Mouse (Mus musculus): ENCODE results near the gene Inka2. TPM values are rescaled to one million over a fixed set of nuclear protein-coding genes. Genes with fewer than 3 reads are reported as not detected.

Gene Inka2
- total and polyA plus RNA-seq, 3 experiments, result 0.39 to 0.61 TPM; not detected in 1

DNA sequence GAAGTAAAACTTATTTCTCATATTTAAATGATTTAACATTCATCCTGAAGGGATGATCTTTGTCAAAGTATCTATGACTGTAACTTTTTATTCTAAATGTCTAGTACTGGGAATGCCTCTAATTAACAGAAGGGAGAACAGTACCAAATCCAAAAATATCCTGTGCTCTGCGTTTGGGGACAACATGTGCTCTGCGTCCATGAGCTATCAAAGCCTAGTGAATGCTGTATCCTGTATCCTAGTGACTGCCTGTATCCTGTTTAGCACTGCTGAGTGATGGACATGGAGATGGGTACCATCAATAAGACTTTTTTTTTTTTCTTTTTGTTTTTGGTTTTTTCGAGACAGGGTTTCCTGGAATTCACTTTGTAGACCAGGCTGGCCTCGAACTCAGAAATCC lies 54.3 kb downstream of the Inka2 start:
- no peak for TF ChIP-seq CHD1 (IDR thresholded peaks at IDR 0.05; ENCODE audit: low read depth, low read length)
- no peak for TF ChIP-seq MXI1 (IDR thresholded peaks at IDR 0.05; ENCODE audit: low read depth, low read length)
- no peak for TF ChIP-seq GATA1 (IDR thresholded peaks at IDR 0.05; ENCODE audit: low read depth, low read length)
- no peak for TF ChIP-seq EP300 (IDR thresholded peaks at IDR 0.05; ENCODE audit: low read depth in 1 of 2, low read length in 2 of 2)
- TF ChIP-seq NRF1 (IDR thresholded peaks at IDR 0.05; ENCODE audit: insufficient read depth, low read depth, low read length, poor library complexity, severe bottlenecking), result no peak
- no peak for TF ChIP-seq USF1 (IDR thresholded peaks at IDR 0.05; ENCODE audit: low read depth, low read length)
- no peak for TF ChIP-seq TCF12 (IDR thresholded peaks at IDR 0.05; ENCODE audit: low read depth, low read length)
- no peak for TF ChIP-seq CTCF (IDR thresholded peaks at IDR 0.05 in 2 of 3, conservative IDR thresholded peaks at IDR 0.05 in 1 of 3; ENCODE audit: control insufficient read depth in 1 of 3, insufficient read depth in 1 of 3, low read depth in 2 of 3, low read length in 3 of 3, poor library complexity in 1 of 3, severe bottlenecking in 1 of 3)
- no peak for TF ChIP-seq ZNF384 (IDR thresholded peaks at IDR 0.05; ENCODE audit: low read depth, low read length)
- TF ChIP-seq HCFC1 (IDR thresholded peaks at IDR 0.05; ENCODE audit: low read depth, low read length), result no peak
- TF ChIP-seq MYB (IDR thresholded peaks at IDR 0.05; ENCODE audit: low read depth, low read length), result no peak
- no peak for TF ChIP-seq ETS1 (IDR thresholded peaks at IDR 0.05; ENCODE audit: low read depth, low read length)
- no peak for TF ChIP-seq CHD2 (IDR thresholded peaks at IDR 0.05; ENCODE audit: low read length)
- no peak for TF ChIP-seq E2F4 (IDR thresholded peaks at IDR 0.05; ENCODE audit: borderline replicate concordance, low read depth, low read length)
- TF ChIP-seq ZMIZ1 (IDR thresholded peaks at IDR 0.05; ENCODE audit: low read depth, low read length), result no peak
- no peak for TF ChIP-seq SMC3 (IDR thresholded peaks at IDR 0.05; ENCODE audit: low read depth, low read length)
- no peak for TF ChIP-seq ZKSCAN1 (IDR thresholded peaks at IDR 0.05; ENCODE audit: low read depth, low read length)
- no peak for TF ChIP-seq SIN3A (IDR thresholded peaks at IDR 0.05; ENCODE audit: low read length)
- no peak for TF ChIP-seq POLR2AphosphoS5 (IDR thresholded peaks at IDR 0.05; ENCODE audit: borderline replicate concordance, low read depth, low read length)
- TF ChIP-seq ZC3H11A (IDR thresholded peaks at IDR 0.05; ENCODE audit: low read depth, low read length), result no peak
- Histone ChIP-seq H3K27ac (ENCODE audit: control insufficient read depth, low read depth, low read length) (no peak overlapping the region), H3K9me3 (replicated peaks; ENCODE audit: insufficient read depth, low read length) (no peaks in the 10 kb centered on the region), H3K4me3 (ENCODE audit: control insufficient read depth in 1 of 2, insufficient read depth in 1 of 2, low read depth in 2 of 2, low read length in 2 of 2) (no peak overlapping the region), H3K9ac (ENCODE audit: control insufficient read depth, low read depth, low read length, poor library complexity, severe bottlenecking) (no peak overlapping the region), H3K79me2 (ENCODE audit: control insufficient read depth, insufficient read depth, low read length, poor library complexity) (peaks cover 39% of the 10 kb centered on the region), H3K36me3 (ENCODE audit: control insufficient read depth in 1 of 2, insufficient read depth in 2 of 2, low read length in 2 of 2) (peaks cover 0 to 41% of the 10 kb centered on the region in 2 experiments; a peak in 2 of 4 replicates), H3K27me3 (ENCODE audit: control insufficient read depth in 1 of 2, insufficient read depth in 2 of 2, low read length in 2 of 2) (no peaks in the 10 kb centered on the region), H3K4me1 (ENCODE audit: control insufficient read depth in 1 of 2, insufficient read depth in 2 of 2, low read length in 2 of 2) (peaks cover 25 to 50% of the 10 kb centered on the region in 2 experiments)
- no peak for DNase-seq (ENCODE audit: low read depth, low spot score)

DNA sequence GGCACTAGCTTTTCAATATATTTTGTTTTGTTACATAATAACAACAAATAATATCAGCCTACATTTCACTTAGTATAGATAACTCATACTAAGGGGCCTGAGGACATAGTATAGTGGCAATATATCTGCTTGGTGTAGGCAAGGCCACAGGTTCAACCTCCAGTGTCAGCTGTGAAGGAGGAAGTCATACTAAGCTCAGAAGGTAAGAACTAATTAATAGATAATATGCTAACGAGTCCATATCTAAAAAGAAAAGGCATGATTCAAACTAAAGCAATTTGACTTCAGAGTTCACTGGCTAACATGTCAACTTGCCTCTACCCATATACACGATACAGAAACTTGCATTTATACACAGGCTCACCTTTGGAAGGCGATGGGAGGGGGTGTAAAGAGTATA lies 55.7 kb downstream of the Inka2 start:
- H3K4me1 ChIP-seq (ENCODE audit: control insufficient read depth in 1 of 2, insufficient read depth in 2 of 2, low read length in 2 of 2), result peaks cover 25 to 57% of the 10 kb centered on the region in 2 experiments
- peak overlapping the region; percentile 53 for H3K27ac ChIP-seq (ENCODE audit: control insufficient read depth, low read depth, low read length)
- H3K79me2 ChIP-seq (ENCODE audit: control insufficient read depth, insufficient read depth, low read length, poor library complexity), result peaks cover 41% of the 10 kb centered on the region
- no peaks in the 10 kb centered on the region for H3K27me3 ChIP-seq (ENCODE audit: control insufficient read depth in 1 of 2, insufficient read depth in 2 of 2, low read length in 2 of 2)
- peaks cover 0 to 48% of the 10 kb centered on the region in 2 experiments; a peak in 2 of 4 replicates for H3K36me3 ChIP-seq (ENCODE audit: control insufficient read depth in 1 of 2, insufficient read depth in 2 of 2, low read length in 2 of 2)
- H3K9ac ChIP-seq (ENCODE audit: control insufficient read depth, low read depth, low read length, poor library complexity, severe bottlenecking), result 0 out of 2 replicates have a peak overlapping the region, but pooled peaks have one; percentile 23
- peak overlapping the region in 1 of 2 experiments; percentile 19; a peak in 1 of 4 replicates for H3K4me3 ChIP-seq (ENCODE audit: control insufficient read depth in 1 of 2, insufficient read depth in 1 of 2, low read depth in 2 of 2, low read length in 2 of 2)
- DNase-seq (ENCODE audit: low read depth, low spot score), result peak; percentile 59
- peak; percentile 64; the same call in 1 of the 2 replicates for TF ChIP-seq ZKSCAN1 (IDR thresholded peaks at IDR 0.05; ENCODE audit: low read depth, low read length)
- peak; percentile 41; the same call in 1 of the 2 replicates for TF ChIP-seq SIN3A (IDR thresholded peaks at IDR 0.05; ENCODE audit: low read length)
- TF ChIP-seq GATA1 (IDR thresholded peaks at IDR 0.05; ENCODE audit: low read depth, low read length), result peak; percentile 53; the same call in 1 of the 2 replicates
- peak; percentile 35 to 62; a peak in 2 of 4 replicates for TF ChIP-seq EP300 (IDR thresholded peaks at IDR 0.05; ENCODE audit: low read depth in 1 of 2, low read length in 2 of 2)
- no peak for TF ChIP-seq BHLHE40 (IDR thresholded peaks at IDR 0.05; ENCODE audit: borderline replicate concordance, low read depth, low read length)
- peak; percentile 89 for TF ChIP-seq ETS1 (IDR thresholded peaks at IDR 0.05; ENCODE audit: low read depth, low read length)
- no peaks in the 10 kb centered on the region for H3K9me3 ChIP-seq (replicated peaks; ENCODE audit: insufficient read depth, low read length)

All from MEL (cell line).